Mouse (Mus musculus) brown adipose tissue, adult 24 weeks (tissue): ENCODE measurements at regions not wholly inside any gene's neighbourhood (a gene's known extent, or its start where the extent isn't known, plus 50 kb on each side); places are given as distances from the start of the nearest gene placed in this dataset.

Experiments
- H3K27ac ChIP-seq: fragments of 200-500 bp; replicated peaks from 2 replicates; pipeline ENCODE4 v1.5.1; 2012; ENCODE audit warnings: low read depth, mild to moderate bottlenecking, low read length
- H3K4me1 ChIP-seq: fragments of 200-500 bp; 2 replicates; pipeline ENCODE4 v1.6.1; 2012; ENCODE audit warnings: low read length, mixed read lengths; ENCODE audit not compliant: control insufficient read depth, insufficient read depth, insufficient read length
- H3K4me3 ChIP-seq: fragments of 200-500 bp; 2 replicates; pipeline ENCODE4 v1.5.1; 2012; ENCODE audit warnings: low read depth, mild to moderate bottlenecking, low read length, moderate library complexity; ENCODE audit not compliant: insufficient read depth

- Histone ChIP-seq H3K4me1 (no peaks in the 10 kb centered on the region), H3K4me3 (no peak overlapping the region), H3K27ac (no peak overlapping the region)
These were observed 345.9 kb upstream of the Maf start for GRCm38 (mm10) chr8:116053483-116053882.

DNA sequence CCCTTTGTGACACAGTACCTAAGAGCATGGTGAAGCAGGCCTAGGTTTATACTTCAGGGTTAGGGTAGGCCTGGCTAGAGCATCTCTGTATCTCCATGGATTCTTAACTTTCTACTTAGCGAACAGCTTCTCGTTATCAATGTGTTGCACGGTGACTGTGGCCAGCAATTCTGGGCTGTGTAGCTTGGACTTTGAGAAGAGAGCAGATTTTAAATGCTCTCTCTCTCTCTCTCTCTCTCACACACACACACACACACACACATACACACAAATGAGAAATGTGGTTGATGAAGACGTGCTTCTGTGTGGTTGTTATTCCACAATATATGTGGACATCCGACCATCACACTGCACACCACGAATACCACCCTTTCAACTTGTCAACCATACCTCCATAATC lies 345.4 kb upstream of the Maf start:
- no peak overlapping the region for H3K4me3 ChIP-seq
- no peak overlapping the region for H3K27ac ChIP-seq
- no peaks in the 10 kb centered on the region for H3K4me1 ChIP-seq

GRCm38 (mm10) chr8:116048480-116048879 lies 340.9 kb upstream of the Maf start:
- H3K27ac ChIP-seq: no peak overlapping the region
- no peaks in the 10 kb centered on the region for H3K4me1 ChIP-seq
- no peak overlapping the region for H3K4me3 ChIP-seq

- Histone ChIP-seq H3K4me1 (no peaks in the 10 kb centered on the region), H3K4me3 (no peak overlapping the region), H3K27ac (no peak overlapping the region)
These were observed 339.3 kb upstream of the Maf start for GRCm38 (mm10) chr8:116046859-116047258.

GRCm38 (mm10) chr8:116045526-116045925 lies 337.9 kb upstream of the Maf start:
- Histone ChIP-seq H3K4me3 (no peak overlapping the region), H3K27ac (no peak overlapping the region), H3K4me1 (no peaks in the 10 kb centered on the region)

DNA sequence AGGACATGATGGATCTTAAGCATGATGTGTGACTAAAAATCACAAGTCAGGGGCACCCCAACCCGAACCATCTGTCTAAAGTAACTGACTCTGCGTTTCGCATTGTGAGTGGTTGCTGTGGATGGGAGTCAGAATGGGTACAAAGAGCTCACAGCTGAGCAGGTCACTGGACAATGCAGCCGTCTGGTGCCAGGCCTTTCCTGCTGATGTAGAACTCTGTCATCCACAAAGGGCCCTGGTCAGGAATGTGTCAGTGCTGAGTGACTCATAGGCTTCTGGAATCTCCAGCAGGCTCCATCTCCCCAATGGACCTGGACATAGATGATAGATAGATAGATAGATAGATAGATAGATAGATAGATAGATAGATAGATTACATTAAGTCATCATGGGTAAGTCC lies 335.8 kb upstream of the Maf start:
- Histone ChIP-seq H3K27ac (no peak overlapping the region), H3K4me3 (no peak overlapping the region), H3K4me1 (no peaks in the 10 kb centered on the region)

GRCm38 (mm10) chr8:116030966-116031365 lies 323.4 kb upstream of the Maf start:
- Histone ChIP-seq H3K4me3 (no peak overlapping the region), H3K4me1 (no peaks in the 10 kb centered on the region), H3K27ac (no peak overlapping the region)

DNA sequence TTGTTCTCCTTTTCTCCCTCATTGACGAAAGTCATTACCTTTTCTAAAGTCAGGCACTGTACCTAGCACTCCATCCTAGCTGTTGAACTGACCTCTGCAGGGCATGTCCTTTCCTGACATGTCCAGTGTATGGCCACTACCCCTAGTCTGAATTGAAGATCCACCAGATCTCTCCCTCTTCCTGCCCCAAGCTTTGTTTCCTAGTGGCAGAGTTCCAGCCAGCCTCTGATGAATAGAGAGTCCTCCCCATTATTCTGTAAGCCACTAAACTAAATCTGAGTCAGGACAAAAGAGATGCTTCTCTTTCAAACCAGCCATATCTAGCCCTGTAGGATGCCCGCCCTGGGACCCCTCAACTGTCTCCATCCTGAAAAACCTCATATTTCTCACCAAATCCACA lies 317.7 kb upstream of the Maf start:
- no peaks in the 10 kb centered on the region for H3K4me1 ChIP-seq
- no peak overlapping the region for H3K4me3 ChIP-seq
- no peak overlapping the region for H3K27ac ChIP-seq

DNA sequence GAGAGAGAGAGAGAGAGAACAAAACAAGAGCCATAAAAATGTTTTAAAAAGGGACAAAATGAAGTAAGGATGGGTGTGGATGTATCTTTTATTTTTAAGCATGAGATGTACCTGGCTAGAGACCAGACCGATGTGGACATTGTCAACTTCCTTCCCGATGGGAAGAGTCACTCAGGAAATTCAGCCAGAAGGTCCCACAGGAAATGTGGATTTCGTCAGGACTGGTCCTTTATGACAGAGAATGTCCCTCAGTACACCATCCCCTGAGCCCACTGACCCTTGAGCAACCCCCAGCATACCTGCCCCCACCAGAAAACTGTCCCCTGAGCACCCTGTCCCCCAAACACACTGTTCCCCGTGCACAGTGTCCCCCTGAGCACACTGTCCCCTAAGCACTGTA lies 317.2 kb upstream of the Maf start:
- no peak overlapping the region for H3K27ac ChIP-seq
- H3K4me3 ChIP-seq: no peak overlapping the region
- H3K4me1 ChIP-seq: no peaks in the 10 kb centered on the region

DNA sequence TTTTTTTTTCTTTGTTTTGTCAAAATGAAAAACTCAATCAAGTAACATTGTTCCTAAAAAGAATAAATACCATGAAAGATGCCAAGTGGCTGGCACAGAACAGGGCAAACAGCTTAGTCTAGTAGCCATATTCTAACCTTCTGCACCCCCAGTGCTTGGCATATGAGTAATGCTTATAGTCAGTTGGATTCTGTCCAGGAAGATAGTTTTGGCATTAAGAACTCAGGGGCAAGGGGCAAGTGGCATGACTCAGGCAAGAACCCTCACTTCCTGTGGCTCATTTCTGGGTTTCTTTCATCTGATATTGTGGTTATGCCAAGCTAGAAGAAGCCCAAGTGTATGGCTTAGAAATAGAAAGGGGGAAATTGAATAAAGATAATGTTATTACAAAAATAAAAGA lies 314.1 kb upstream of the Maf start:
- Histone ChIP-seq H3K27ac (no peak overlapping the region), H3K4me1 (no peaks in the 10 kb centered on the region), H3K4me3 (no peak overlapping the region)

DNA sequence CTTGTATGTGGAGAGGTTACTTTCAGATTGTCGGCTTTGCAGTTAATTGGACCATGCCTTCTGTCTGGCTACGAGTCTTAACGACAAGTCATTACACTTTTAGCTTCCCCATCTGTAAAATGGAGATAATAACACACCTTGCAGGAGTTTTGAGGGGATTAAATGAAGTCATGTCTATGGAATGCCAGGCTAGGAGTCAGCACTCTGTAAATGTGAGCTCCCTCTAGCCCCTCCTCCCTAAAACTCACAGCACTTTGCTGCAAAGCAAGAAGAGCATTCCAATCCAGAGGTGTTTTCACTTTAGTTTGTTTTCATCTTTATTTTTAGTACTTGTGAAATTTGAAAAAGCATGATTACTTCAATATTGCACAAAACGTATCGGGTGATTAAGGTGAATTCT lies 287.7 kb upstream of the Maf start:
- no peak overlapping the region for H3K27ac ChIP-seq
- no peak overlapping the region for H3K4me3 ChIP-seq
- no peaks in the 10 kb centered on the region for H3K4me1 ChIP-seq

DNA sequence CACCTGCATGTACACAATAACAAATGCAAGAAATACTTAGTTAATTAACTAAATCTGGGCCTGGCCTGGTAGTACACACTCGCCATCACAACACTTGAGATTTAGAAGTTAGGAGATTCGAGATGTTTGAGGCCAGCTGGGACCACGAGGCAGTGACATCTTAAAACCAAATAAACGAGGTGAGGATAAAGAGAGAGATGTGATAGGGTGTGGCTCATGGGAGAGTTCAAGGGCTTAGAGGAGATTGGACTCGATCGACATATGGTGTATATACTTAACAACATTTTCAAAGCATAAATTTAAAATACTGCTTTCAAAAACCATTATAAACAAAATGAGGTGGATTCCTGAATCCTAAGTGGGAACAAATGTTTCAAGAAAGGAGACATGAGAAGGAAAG lies 284.4 kb upstream of the Maf start:
- Histone ChIP-seq H3K4me3 (no peak overlapping the region), H3K27ac (no peak overlapping the region), H3K4me1 (no peaks in the 10 kb centered on the region)

GRCm38 (mm10) chr8:115983397-115983796 lies 275.8 kb upstream of the Maf start:
- H3K27ac ChIP-seq: no peak overlapping the region
- H3K4me1 ChIP-seq: no peaks in the 10 kb centered on the region
- H3K4me3 ChIP-seq: no peak overlapping the region

GRCm38 (mm10) chr8:115982326-115982725 lies 274.7 kb upstream of the Maf start:
- H3K27ac ChIP-seq: no peak overlapping the region
- no peak overlapping the region for H3K4me3 ChIP-seq
- H3K4me1 ChIP-seq: no peaks in the 10 kb centered on the region

GRCm38 (mm10) chr8:115981426-115981825 lies 273.8 kb upstream of the Maf start:
- Histone ChIP-seq H3K27ac (no peak overlapping the region), H3K4me3 (no peak overlapping the region), H3K4me1 (no peaks in the 10 kb centered on the region)

GRCm38 (mm10) chr8:115980616-115981015 lies 273.0 kb upstream of the Maf start:
- Histone ChIP-seq H3K27ac (no peak overlapping the region), H3K4me1 (no peaks in the 10 kb centered on the region), H3K4me3 (no peak overlapping the region)

GRCm38 (mm10) chr8:115977152-115977551 lies 269.6 kb upstream of the Maf start:
- Histone ChIP-seq H3K4me1 (no peaks in the 10 kb centered on the region), H3K4me3 (no peak overlapping the region), H3K27ac (no peak overlapping the region)
